Comparison of ENCODE assay signal across 9 mouse cellular contexts in genomic region chr17:87367640-87368039, GRCm38 (mm10). TPM values are rescaled to one million over a fixed set of nuclear protein-coding genes. Genes with fewer than 3 reads are reported as not detected.
DNase-seq lines count a peak whose midpoint lies in the region; ATAC-seq and TF ChIP-seq lines count a peak whose summit lies in the region.
"Had no signal": no experiment of that assay in that cellular context is flagged by ENCODE, and none has a peak within 500 bp of the region (broad histone marks: within the 10 kb centered on the region; RNA-seq: fewer than 3 reads in every experiment).

No protein-coding gene starts in this region.

- no peaks in the 10 kb centered on the region for H3K79me2 ChIP-seq in C2C12 (ENCODE audit: control insufficient read depth, insufficient read depth)

- intact Hi-C loops in heart, postnatal 36 days (cut with DNase I): no loop called here
- intact Hi-C loops in left cerebral cortex, postnatal 25 days (cut with DNase I): loop anchor here (2.0 kb wide), 1 partner anchor 79 kb away; the partner anchor contains the start of gene Calm2

- WGBS in forebrain, embryonic 10.5 days: 53% methylated on average over 3 of the region's 3 CpGs
- WGBS in forebrain, embryonic 12.5 days: 73% methylated on average over 3 of the region's 3 CpGs
- 55% methylated on average over 3 of the region's 3 CpGs for WGBS in embryonic facial prominence, embryonic 15.5 days
- 61% methylated on average over 3 of the region's 3 CpGs for WGBS in stomach, embryonic 15.5 days

- H3ac ChIP-seq in C2C12 (ENCODE audit: control insufficient read depth, insufficient read length, low read depth): peak overlapping the region; percentile 38

- no peak for TF ChIP-seq CTCF in C2C12 (IDR thresholded peaks at IDR 0.05; ENCODE audit: control insufficient read depth, insufficient read depth, insufficient read length)

- no peaks in the 10 kb centered on the region for H3K79me3 ChIP-seq in C2C12 (ENCODE audit: low read depth)

- peaks cover 69% of the 10 kb centered on the region for H3K4me1 ChIP-seq in forebrain, embryonic 10.5 days
- peaks cover 26% of the 10 kb centered on the region for H3K4me1 ChIP-seq in forebrain, embryonic 12.5 days
- peaks cover 65% of the 10 kb centered on the region for H3K4me1 ChIP-seq in embryonic facial prominence, embryonic 15.5 days
- peaks cover 13% of the 10 kb centered on the region for H3K4me1 ChIP-seq in stomach, embryonic 15.5 days

- no peaks in the 10 kb centered on the region for H3K36me3 ChIP-seq in forebrain, embryonic 10.5 days (replicated peaks)
- no peaks in the 10 kb centered on the region for H3K36me3 ChIP-seq in forebrain, embryonic 12.5 days (replicated peaks)
- no peaks in the 10 kb centered on the region for H3K36me3 ChIP-seq in C2C12 (ENCODE audit: control insufficient read depth, insufficient read depth)
- H3K36me3 ChIP-seq in embryonic facial prominence, embryonic 15.5 days: no peaks in the 10 kb centered on the region
- no peaks in the 10 kb centered on the region for H3K36me3 ChIP-seq in stomach, embryonic 15.5 days

- H3K4me2 ChIP-seq in forebrain, embryonic 12.5 days: no peak overlapping the region
- no peak overlapping the region for H3K4me2 ChIP-seq in embryonic facial prominence, embryonic 15.5 days (replicated peaks)
- H3K4me2 ChIP-seq in stomach, embryonic 15.5 days: no peak overlapping the region

- peak overlapping the region; percentile 64 for H3K27ac ChIP-seq in forebrain, embryonic 10.5 days
- no peak overlapping the region for H3K27ac ChIP-seq in forebrain, embryonic 12.5 days
- peak overlapping the region; percentile 48; the same call in 1 of the 2 replicates for H3K27ac ChIP-seq in embryonic facial prominence, embryonic 15.5 days (replicated peaks)
- H3K27ac ChIP-seq in stomach, embryonic 15.5 days: peak overlapping the region; percentile 45; the same call in 1 of the 2 replicates

- ATAC-seq in forebrain, embryonic 12.5 days (ENCODE audit: low FRiP score): no peak
- no peak for ATAC-seq in embryonic facial prominence, embryonic 15.5 days (ENCODE audit: insufficient number of reproducible peaks, low FRiP score, low TSS enrichment, low read depth)
- ATAC-seq in stomach, embryonic 15.5 days (ENCODE audit: insufficient read depth, low FRiP score, low read depth): no peak

- H3K4me3 ChIP-seq in forebrain, embryonic 10.5 days: no peak overlapping the region
- H3K4me3 ChIP-seq in forebrain, embryonic 12.5 days (replicated peaks): no peak overlapping the region
- H3K4me3 ChIP-seq in C2C12 (ENCODE audit: insufficient read depth, poor library complexity, severe bottlenecking): no peak overlapping the region
- no peak overlapping the region for H3K4me3 ChIP-seq in embryonic facial prominence, embryonic 15.5 days (replicated peaks)
- no peak overlapping the region for H3K4me3 ChIP-seq in stomach, embryonic 15.5 days (replicated peaks)

- no peak for DNase-seq in forebrain, embryonic 10.5 days (ENCODE audit: extremely low spot score, low spot score)
- peak; percentile 75 for DNase-seq in heart, postnatal 36 days
- DNase-seq in left cerebral cortex, postnatal 25 days (ENCODE audit: low spot score in 2 of 2): peak; percentile 60 to 77
- no peak for DNase-seq in embryo, embryonic 11 days

- no peaks in the 10 kb centered on the region for H3K9me3 ChIP-seq in forebrain, embryonic 10.5 days
- H3K9me3 ChIP-seq in forebrain, embryonic 12.5 days: no peaks in the 10 kb centered on the region
- H3K9me3 ChIP-seq in embryonic facial prominence, embryonic 15.5 days (replicated peaks): no peaks in the 10 kb centered on the region
- H3K9me3 ChIP-seq in stomach, embryonic 15.5 days: no peaks in the 10 kb centered on the region

- H3K9ac ChIP-seq in forebrain, embryonic 12.5 days: no peak overlapping the region
- no peak overlapping the region for H3K9ac ChIP-seq in embryonic facial prominence, embryonic 15.5 days
- H3K9ac ChIP-seq in stomach, embryonic 15.5 days: no peak overlapping the region

- no peaks in the 10 kb centered on the region for H3K27me3 ChIP-seq in forebrain, embryonic 10.5 days (ENCODE audit: poor library complexity, severe bottlenecking)
- no peaks in the 10 kb centered on the region for H3K27me3 ChIP-seq in forebrain, embryonic 12.5 days
- no peaks in the 10 kb centered on the region for H3K27me3 ChIP-seq in C2C12 (ENCODE audit: control insufficient read depth, insufficient read depth, insufficient read length)
- no peaks in the 10 kb centered on the region for H3K27me3 ChIP-seq in embryonic facial prominence, embryonic 15.5 days
- no peaks in the 10 kb centered on the region for H3K27me3 ChIP-seq in stomach, embryonic 15.5 days (replicated peaks)

TF ChIP-seq in C2C12, 6 proteins besides CTCF, POLR2A, EP300 and RAD21:
- peak; percentile 63 for TF ChIP-seq USF1 (IDR thresholded peaks at IDR 0.05; ENCODE audit: low read depth)
- TF ChIP-seq MYOD1 (IDR thresholded peaks at IDR 0.05; ENCODE audit: control insufficient read depth, insufficient read length, low read depth): peak; percentile 53
- TF ChIP-seq MYOG (IDR thresholded peaks at IDR 0.05; ENCODE audit: control insufficient read depth, extremely low read depth, insufficient read length): no peak
- TF ChIP-seq MAX (IDR thresholded peaks at IDR 0.05): peak; percentile 12
- no peak for TF ChIP-seq CEBPB (IDR thresholded peaks at IDR 0.05; ENCODE audit: low read depth)
- no peak for TF ChIP-seq FOSL1 (IDR thresholded peaks at IDR 0.05; ENCODE audit: insufficient read depth, low read length, poor library complexity, severe bottlenecking)

RNA-seq across cellular contexts. Expression of gene Stpg4, which starts 59.9 kb away (rescaled TPM):
- not detected in 2 replicates for polyA plus RNA-seq in forebrain, embryonic 10.5 days (2016; fragmentation: Nextera tagmentation; extraction: Ambion mirVana)
- polyA plus RNA-seq in forebrain, embryonic 12.5 days (2016; fragmentation: Nextera tagmentation; extraction: Ambion mirVana): not detected in 2 replicates
- not detected for polyA plus RNA-seq in C2C12 (2012; fragmentation: generic; extraction: Trizol)
- polyA plus RNA-seq in embryonic facial prominence, embryonic 15.5 days (2015; fragmentation: Nextera tagmentation; extraction: Ambion mirVana): not detected in 2 replicates
- not detected for total RNA-seq in heart, postnatal 36 days (2021)
- total RNA-seq in left cerebral cortex, postnatal 25 days (2021): under 1 TPM in 1 of 2 experiments, not detected in 1; 0.62 TPM
- polyA plus RNA-seq in stomach, embryonic 15.5 days (2015; fragmentation: Nextera tagmentation; extraction: Ambion mirVana): not detected in 2 replicates
- polyA plus RNA-seq: large intestine, adult 2 months had no signal

Comparison
In these comparisons a context has a peak if more than half of its experiments do, and no peak if none do; other contexts are left out.
1. DNase-seq: peak in heart, postnatal 36 days (2 of 2) and left cerebral cortex, postnatal 25 days (2 of 2); none in forebrain, embryonic 10.5 days (single experiment) and embryo, embryonic 11 days (single experiment).